Mouse (Mus musculus) small intestine, adult 2 months (tissue): ENCODE data around the gene Supt20.

Experiments used
- CTCF ChIP-seq: fragments of 200-500 bp; IDR thresholded peaks from 2 replicates; pipeline ENCODE4 v1.5.1; 2012; ENCODE audit warnings: low read depth, mild to moderate bottlenecking, control low read depth, inconsistent platforms, low read length, moderate library complexity, mixed read lengths; ENCODE audit not compliant: insufficient replicate concordance, insufficient read length; ENCODE audit errors: extremely low read depth
- POLR2A ChIP-seq: fragments of 200-500 bp; IDR thresholded peaks from 2 replicates; pipeline ENCODE4 v1.6.1; 2012; ENCODE audit warnings: low read depth, mild to moderate bottlenecking, control low read depth, inconsistent platforms, low read length, moderate library complexity

DNA sequence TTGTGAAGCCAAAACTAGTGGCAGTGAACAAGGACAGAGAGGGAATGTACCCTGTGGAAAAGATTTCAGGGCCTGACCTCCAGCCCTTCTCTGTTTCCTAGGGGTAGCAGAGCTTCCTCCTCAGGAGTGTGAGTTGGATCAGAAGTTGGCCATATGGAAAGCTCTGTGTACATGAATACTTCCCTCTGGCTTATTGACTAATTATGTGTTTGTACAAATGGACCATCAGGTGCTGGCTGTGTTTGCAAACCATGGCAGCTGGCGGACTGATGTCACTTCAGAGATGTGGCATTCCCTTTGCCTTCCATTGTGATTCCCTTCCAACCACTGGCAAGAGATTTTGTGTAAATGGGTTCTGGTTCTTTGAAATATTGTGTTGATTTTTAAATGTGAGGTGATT, 68.7 kb downstream of the Supt20 start:
- TF ChIP-seq CTCF = no peak
- TF ChIP-seq POLR2A = no peak
